Mouse (Mus musculus) thymus, postnatal 14 days (tissue): ENCODE results near the gene Eef2.

ENCODE experiments used
- DNase-seq: peaks from one replicate; pipeline ENCODE4 v3.0.0; 2021

Gene Eef2

GRCm38 (mm10) chr10:81176466-81177271 lies at the start of gene Eef2:
Gene Eef2 (plus strand): TSS chr10:81176631.
- DNase-seq: peak; percentile 98

GRCm38 (mm10) chr10:81134181-81134587 lies 42.2 kb upstream of the Eef2 start:
- peak; percentile 49 for DNase-seq

- DNase-seq: peak; percentile 56
These were observed 41.3 kb upstream of the Eef2 start, which contains the start of gene Zbtb7a for GRCm38 (mm10) chr10:81134966-81135681. Gene Zbtb7a (plus strand): TSS chr10:81135220.

- peak; percentile 74 for DNase-seq
These were observed 40.4 kb upstream of the Eef2 start for GRCm38 (mm10) chr10:81135831-81136705.

GRCm38 (mm10) chr10:81136706-81137231 lies 39.7 kb upstream of the Eef2 start:
- DNase-seq: peak; percentile 90

GRCm38 (mm10) chr10:81137252-81138130 lies 38.9 kb upstream of the Eef2 start:
- DNase-seq: peak; percentile 99

GRCm38 (mm10) chr10:81138131-81138782 lies 38.2 kb upstream of the Eef2 start:
- no peak for DNase-seq

- DNase-seq: no peak
These were observed 37.5 kb upstream of the Eef2 start for GRCm38 (mm10) chr10:81138821-81139528.

- no peak for DNase-seq
These were observed 36.9 kb upstream of the Eef2 start for GRCm38 (mm10) chr10:81139529-81139846.

- no peak for DNase-seq
These were observed 36.4 kb upstream of the Eef2 start for GRCm38 (mm10) chr10:81140005-81140404.

- DNase-seq: peak; percentile 48
These were observed 35.5 kb upstream of the Eef2 start for GRCm38 (mm10) chr10:81140717-81141454.

- no peak for DNase-seq
These were observed 34.8 kb upstream of the Eef2 start for GRCm38 (mm10) chr10:81141455-81142210.

GRCm38 (mm10) chr10:81142551-81142981 lies 33.9 kb upstream of the Eef2 start:
- DNase-seq: no peak

GRCm38 (mm10) chr10:81143157-81143633 lies 33.2 kb upstream of the Eef2 start:
- peak; percentile 28 for DNase-seq

GRCm38 (mm10) chr10:81143845-81144437 lies 32.5 kb upstream of the Eef2 start:
- DNase-seq: no peak

- DNase-seq: no peak
These were observed 31.8 kb upstream of the Eef2 start for GRCm38 (mm10) chr10:81144667-81145066.

- no peak for DNase-seq
These were observed 31.1 kb upstream of the Eef2 start for GRCm38 (mm10) chr10:81145307-81145706.

- DNase-seq: no peak
These were observed 30.7 kb upstream of the Eef2 start for GRCm38 (mm10) chr10:81145778-81146177.
